Comparison of ENCODE assay signal across 12 mouse cellular contexts in genomic region chr7:134773761-134774415, GRCm38 (mm10).
DNase-seq lines count a peak whose midpoint lies in the region; ATAC-seq lines count a peak whose summit lies in the region.
"Had no signal": no experiment of that assay in that cellular context is flagged by ENCODE, and none has a peak within 500 bp of the region (broad histone marks: within the 10 kb centered on the region; RNA-seq: fewer than 3 reads in every experiment).

No protein-coding gene starts in this region.

- no peak for DNase-seq in forebrain, embryonic 11.5 days (ENCODE audit: low spot score)
- no peak for DNase-seq in forebrain, embryonic 10.5 days (ENCODE audit: extremely low spot score, low spot score)
- DNase-seq in retina, postnatal 1 day: peak; percentile 23
- DNase-seq in retina, embryonic 14.5 days (ENCODE audit: low spot score): no peak
- DNase-seq in hindbrain, embryonic 14.5 days (ENCODE audit: low spot score): no peak
- no peak for DNase-seq in gastrocnemius, postnatal 14 days
- DNase-seq: cerebellum, adult 9-11 months had no signal

- H3K4me1 ChIP-seq in forebrain, embryonic 11.5 days (replicated peaks; ENCODE audit: control insufficient read depth, insufficient read depth, low read length): no peaks in the 10 kb centered on the region
- peaks cover 8% of the 10 kb centered on the region; the same call in 1 of the 2 replicates for H3K4me1 ChIP-seq in forebrain, embryonic 10.5 days
- peaks cover 17% of the 10 kb centered on the region for H3K4me1 ChIP-seq in hindbrain, embryonic 14.5 days (replicated peaks; ENCODE audit: control insufficient read depth, insufficient read depth, low read length)
- no peaks in the 10 kb centered on the region for H3K4me1 ChIP-seq in stomach, embryonic 15.5 days
- H3K4me1 ChIP-seq: heart, embryonic 15.5 days had no signal

- no peaks in the 10 kb centered on the region; the same call in 1 of the 2 replicates for H3K36me3 ChIP-seq in forebrain, embryonic 11.5 days (ENCODE audit: control insufficient read depth, insufficient read depth, low read length)
- H3K36me3 ChIP-seq in forebrain, embryonic 10.5 days (replicated peaks): peaks cover 67% of the 10 kb centered on the region
- no peaks in the 10 kb centered on the region for H3K36me3 ChIP-seq in hindbrain, embryonic 14.5 days (replicated peaks; ENCODE audit: control insufficient read depth, insufficient read depth)
- H3K36me3 ChIP-seq in stomach, embryonic 15.5 days: peaks cover 43% of the 10 kb centered on the region

- H3K4me3 ChIP-seq in forebrain, embryonic 11.5 days (ENCODE audit: low read depth, low read length): no peak overlapping the region
- no peak overlapping the region for H3K4me3 ChIP-seq in forebrain, embryonic 10.5 days
- H3K4me3 ChIP-seq in hindbrain, embryonic 14.5 days (replicated peaks; ENCODE audit: low read length): no peak overlapping the region
- no peak overlapping the region for H3K4me3 ChIP-seq in stomach, embryonic 15.5 days (replicated peaks)
- H3K4me3 ChIP-seq: erythroblast, embryonic 14.5 days; heart, embryonic 15.5 days had no signal

- 86% methylated on average over 6 of the region's 6 CpGs for WGBS in forebrain, embryonic 11.5 days
- WGBS in forebrain, embryonic 10.5 days: 93% methylated on average over 6 of the region's 6 CpGs
- 73% methylated on average over 6 of the region's 6 CpGs for WGBS in hindbrain, embryonic 14.5 days
- WGBS in stomach, embryonic 15.5 days: 79% methylated on average over 6 of the region's 6 CpGs

- no peak overlapping the region for H3K9ac ChIP-seq in forebrain, embryonic 11.5 days (ENCODE audit: low read length)
- H3K9ac ChIP-seq in hindbrain, embryonic 14.5 days: peak overlapping the region; percentile 21; the same call in 1 of the 2 replicates
- H3K9ac ChIP-seq in stomach, embryonic 15.5 days: no peak overlapping the region
- H3K9ac ChIP-seq: heart, embryonic 15.5 days; liver, embryonic 14.5 days had no signal

- intact Hi-C loops in gastrocnemius, postnatal 14 days (cut with DNase I; ENCODE audit: low total_unique reads): no loop called here

- H3K27ac ChIP-seq in forebrain, embryonic 11.5 days (ENCODE audit: low read depth, low read length): no peak overlapping the region
- H3K27ac ChIP-seq in forebrain, embryonic 10.5 days: no peak overlapping the region
- H3K27ac ChIP-seq in hindbrain, embryonic 14.5 days: peak overlapping the region; percentile 71
- peak overlapping the region; percentile 37; the same call in 1 of the 2 replicates for H3K27ac ChIP-seq in stomach, embryonic 15.5 days
- H3K27ac ChIP-seq: heart, embryonic 15.5 days; liver, embryonic 14.5 days had no signal

- no peak overlapping the region for H3K4me2 ChIP-seq in forebrain, embryonic 11.5 days (ENCODE audit: low read depth, low read length, severe bottlenecking)
- H3K4me2 ChIP-seq in hindbrain, embryonic 14.5 days (replicated peaks): no peak overlapping the region
- H3K4me2 ChIP-seq in stomach, embryonic 15.5 days: no peak overlapping the region
- H3K4me2 ChIP-seq: heart, embryonic 15.5 days had no signal

- H3K27me3 ChIP-seq in forebrain, embryonic 11.5 days (ENCODE audit: control insufficient read depth, insufficient read depth, low read length): no peaks in the 10 kb centered on the region
- no peaks in the 10 kb centered on the region for H3K27me3 ChIP-seq in forebrain, embryonic 10.5 days (ENCODE audit: poor library complexity, severe bottlenecking)
- H3K27me3 ChIP-seq in hindbrain, embryonic 14.5 days (ENCODE audit: control insufficient read depth, insufficient read depth, low read length): no peaks in the 10 kb centered on the region
- H3K27me3 ChIP-seq in stomach, embryonic 15.5 days (replicated peaks): no peaks in the 10 kb centered on the region
- H3K27me3 ChIP-seq: heart, embryonic 15.5 days had no signal

- H3K9me3 ChIP-seq in forebrain, embryonic 11.5 days (ENCODE audit: control insufficient read depth, low read length): no peaks in the 10 kb centered on the region
- no peaks in the 10 kb centered on the region for H3K9me3 ChIP-seq in forebrain, embryonic 10.5 days
- no peaks in the 10 kb centered on the region for H3K9me3 ChIP-seq in hindbrain, embryonic 14.5 days (ENCODE audit: control insufficient read depth, low read length)
- no peaks in the 10 kb centered on the region for H3K9me3 ChIP-seq in stomach, embryonic 15.5 days
- H3K9me3 ChIP-seq: heart, embryonic 15.5 days had no signal

- peak; percentile 31; the same call in 1 of the 2 replicates for ATAC-seq in forebrain, embryonic 11.5 days (replicated peaks; ENCODE audit: low FRiP score)
- ATAC-seq in hindbrain, embryonic 14.5 days (ENCODE audit: low FRiP score): no peak; the same call in 1 of the 2 replicates
- peak; percentile 71 for ATAC-seq in stomach, embryonic 15.5 days (ENCODE audit: insufficient read depth, low FRiP score, low read depth)
- no peak for ATAC-seq in megakaryocyte-erythroid progenitor cell, adult 5-6 weeks (replicated peaks; ENCODE audit: low FRiP score, low TSS enrichment, poor library complexity, severe bottlenecking)

Comparison
In these comparisons a context has a peak if more than half of its experiments do, and no peak if none do; other contexts are left out.
1. ATAC-seq: peak in forebrain, embryonic 11.5 days (single experiment) and stomach, embryonic 15.5 days (single experiment); none in hindbrain, embryonic 14.5 days (single experiment) and megakaryocyte-erythroid progenitor cell, adult 5-6 weeks (single experiment).
2. H3K27ac ChIP-seq: peak in hindbrain, embryonic 14.5 days (single experiment) and stomach, embryonic 15.5 days (single experiment); none in forebrain, embryonic 11.5 days (single experiment) and forebrain, embryonic 10.5 days (single experiment).